Comparison of ENCODE assay signal across 17 mouse cellular contexts in the genomic region with DNA sequence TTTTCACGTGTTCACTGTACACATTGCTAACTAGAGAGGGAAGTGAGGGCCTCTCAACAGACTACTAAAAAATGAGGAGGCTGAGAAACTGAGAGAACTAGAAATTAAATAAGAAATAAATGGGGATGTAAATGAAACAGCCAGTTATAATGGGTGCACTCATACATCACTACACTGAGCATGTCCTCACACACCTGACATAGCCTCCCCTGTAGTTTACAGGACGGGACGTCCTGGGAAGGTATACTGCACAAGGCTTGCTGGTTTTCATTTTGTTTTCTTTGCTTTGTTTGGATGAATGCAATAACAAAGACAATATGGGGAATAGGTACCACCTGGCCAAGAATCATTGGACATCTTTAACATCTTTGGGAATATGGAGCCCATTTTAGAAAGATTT.
DNase-seq lines count a peak whose midpoint lies in the region; ATAC-seq and TF ChIP-seq lines count a peak whose summit lies in the region.
"Had no signal": no experiment of that assay in that cellular context is flagged by ENCODE, and none has a peak within 500 bp of the region (broad histone marks: within the 10 kb centered on the region; RNA-seq: fewer than 3 reads in every experiment).

No protein-coding gene starts in this region.

- intact Hi-C loops in left cerebral cortex, adult 2 months (cut with DNase I), result no loop called here

- peak overlapping the region; percentile 34; the same call in 1 of the 2 replicates for H3K9ac ChIP-seq in forebrain, embryonic 12.5 days
- peak overlapping the region; percentile 98 for H3K9ac ChIP-seq in forebrain, embryonic 14.5 days (ENCODE audit: low read length)
- no peak overlapping the region for H3K9ac ChIP-seq in midbrain, embryonic 16.5 days (ENCODE audit: low read depth, low read length)
- H3K9ac ChIP-seq: limb, embryonic 13.5 days; liver, embryonic 15.5 days had no signal

- H3K9me3 ChIP-seq in forebrain, embryonic 12.5 days, result no peaks in the 10 kb centered on the region
- no peaks in the 10 kb centered on the region for H3K9me3 ChIP-seq in forebrain, embryonic 10.5 days
- no peaks in the 10 kb centered on the region for H3K9me3 ChIP-seq in forebrain, embryonic 14.5 days (replicated peaks; ENCODE audit: control insufficient read depth, low read length)
- H3K9me3 ChIP-seq in midbrain, embryonic 16.5 days (replicated peaks; ENCODE audit: control insufficient read depth, low read length, poor library complexity, severe bottlenecking), result no peaks in the 10 kb centered on the region
- H3K9me3 ChIP-seq: limb, embryonic 13.5 days; liver, embryonic 15.5 days had no signal

- 81% methylated on average over 3 of the region's 3 CpGs for WGBS in forebrain, embryonic 12.5 days
- WGBS in forebrain, embryonic 10.5 days, result 89% methylated on average over 3 of the region's 3 CpGs
- WGBS in forebrain, embryonic 14.5 days, result 35% methylated on average over 3 of the region's 3 CpGs
- 69% methylated on average over 3 of the region's 3 CpGs for WGBS in midbrain, embryonic 16.5 days
- 68% methylated on average over 3 of the region's 3 CpGs for WGBS in lung, adult 2 months

- H3K27ac ChIP-seq in forebrain, embryonic 12.5 days, result peak overlapping the region; percentile 68
- H3K27ac ChIP-seq in forebrain, embryonic 10.5 days, result no peak overlapping the region
- peak overlapping the region; percentile 47; the same call in 1 of the 2 replicates for H3K27ac ChIP-seq in left cerebral cortex, adult 2 months
- peak overlapping the region; percentile 82 for H3K27ac ChIP-seq in forebrain, embryonic 14.5 days (ENCODE audit: low read depth, low read length)
- H3K27ac ChIP-seq in midbrain, embryonic 16.5 days (ENCODE audit: low read length), result peak overlapping the region; percentile 69
- H3K27ac ChIP-seq: limb, embryonic 13.5 days; liver, embryonic 15.5 days; stomach, postnatal 0 days had no signal

- H3K4me3 ChIP-seq in forebrain, embryonic 12.5 days (replicated peaks), result no peak overlapping the region
- no peak overlapping the region for H3K4me3 ChIP-seq in forebrain, embryonic 10.5 days
- H3K4me3 ChIP-seq in left cerebral cortex, adult 2 months, result peak overlapping the region; percentile 2; the same call in 1 of the 2 replicates
- H3K4me3 ChIP-seq in forebrain, embryonic 14.5 days (ENCODE audit: low read depth, low read length), result peak overlapping the region; percentile 91; the same call in 1 of the 2 replicates
- no peak overlapping the region for H3K4me3 ChIP-seq in midbrain, embryonic 16.5 days (ENCODE audit: low read depth, low read length)
- H3K4me3 ChIP-seq in lung, adult 2 months (replicated peaks; ENCODE audit: extremely low read depth, low read depth, low read length), result no peak overlapping the region
- H3K4me3 ChIP-seq: limb, embryonic 13.5 days; liver, embryonic 15.5 days had no signal

- peaks cover 45% of the 10 kb centered on the region for H3K4me1 ChIP-seq in forebrain, embryonic 12.5 days
- H3K4me1 ChIP-seq in forebrain, embryonic 10.5 days, result peaks cover 37% of the 10 kb centered on the region
- peaks cover 24% of the 10 kb centered on the region for H3K4me1 ChIP-seq in forebrain, embryonic 14.5 days (ENCODE audit: control insufficient read depth, insufficient read depth, low read length)
- H3K4me1 ChIP-seq in midbrain, embryonic 16.5 days (ENCODE audit: control insufficient read depth, insufficient read depth, low read length), result peaks cover 10% of the 10 kb centered on the region; the same call in 1 of the 2 replicates
- peaks cover 42% of the 10 kb centered on the region for H3K4me1 ChIP-seq in lung, adult 2 months (ENCODE audit: control insufficient read depth, insufficient read depth, low read length)
- H3K4me1 ChIP-seq: liver, embryonic 15.5 days had no signal

- TF ChIP-seq POLR2A in lung, adult 2 months (IDR thresholded peaks at IDR 0.05; ENCODE audit: borderline replicate concordance, extremely low read depth, low read depth, low read length), result no peak

- DNase-seq in forebrain, embryonic 10.5 days (ENCODE audit: extremely low spot score, low spot score), result no peak
- no peak for DNase-seq in left cerebral cortex, adult 2 months (ENCODE audit: extremely low spot score in 1 of 2, low spot score in 2 of 2)
- no peak for DNase-seq in left cerebral cortex, adult 9 months (ENCODE audit: low spot score in 2 of 2)
- no peak for DNase-seq in forebrain, embryonic 14.5 days (ENCODE audit: low spot score)
- DNase-seq in kidney, postnatal 36 days, result no peak
- no peak for DNase-seq in lung, adult 2 months
- DNase-seq: adrenal gland, postnatal 36 days; gastrocnemius, postnatal 14 days; kidney, adult 18-20 months; kidney, postnatal 4 days; thymus, postnatal 25 days had no signal

- TF ChIP-seq CTCF in left cerebral cortex, adult 2 months (IDR thresholded peaks at IDR 0.05), result no peak
- no peak for TF ChIP-seq CTCF in lung, adult 2 months (IDR thresholded peaks at IDR 0.05; ENCODE audit: insufficient read depth, low read length)

- ATAC-seq in forebrain, embryonic 12.5 days (ENCODE audit: low FRiP score), result no peak
- ATAC-seq in forebrain, embryonic 14.5 days, result peak; percentile 30
- ATAC-seq in midbrain, embryonic 16.5 days, result 0 out of 2 replicates have a peak, but pooled peaks have one; percentile 63
- ATAC-seq: activated CD4-positive, CD25-positive, alpha-beta regulatory T cell, adult 4 months had no signal

- no peaks in the 10 kb centered on the region for H3K27me3 ChIP-seq in forebrain, embryonic 12.5 days
- no peaks in the 10 kb centered on the region for H3K27me3 ChIP-seq in forebrain, embryonic 10.5 days (ENCODE audit: poor library complexity, severe bottlenecking)
- no peaks in the 10 kb centered on the region for H3K27me3 ChIP-seq in forebrain, embryonic 14.5 days (replicated peaks; ENCODE audit: control insufficient read depth, insufficient read depth, low read length)
- H3K27me3 ChIP-seq in midbrain, embryonic 16.5 days (ENCODE audit: control insufficient read depth, insufficient read depth, low read depth, low read length), result no peaks in the 10 kb centered on the region
- H3K27me3 ChIP-seq: limb, embryonic 13.5 days; liver, embryonic 15.5 days had no signal

- H3K36me3 ChIP-seq in forebrain, embryonic 12.5 days (replicated peaks), result peaks cover 28% of the 10 kb centered on the region
- peaks cover 39% of the 10 kb centered on the region for H3K36me3 ChIP-seq in forebrain, embryonic 10.5 days (replicated peaks)
- peaks cover 23% of the 10 kb centered on the region for H3K36me3 ChIP-seq in forebrain, embryonic 14.5 days (ENCODE audit: control insufficient read depth, insufficient read depth, low read length)
- H3K36me3 ChIP-seq in midbrain, embryonic 16.5 days (ENCODE audit: control insufficient read depth, insufficient read depth, low read length), result no peaks in the 10 kb centered on the region

- peak overlapping the region; percentile 34; the same call in 1 of the 2 replicates for H3K4me2 ChIP-seq in forebrain, embryonic 12.5 days
- H3K4me2 ChIP-seq in forebrain, embryonic 14.5 days (ENCODE audit: low read length), result peak overlapping the region; percentile 85
- peak overlapping the region; percentile 3 for H3K4me2 ChIP-seq in midbrain, embryonic 16.5 days (ENCODE audit: low read length)
- H3K4me2 ChIP-seq: limb, embryonic 13.5 days; liver, embryonic 15.5 days had no signal

Comparison
In these comparisons a context has a peak if more than half of its experiments do, and no peak if none do; other contexts are left out.
1. H3K4me3 ChIP-seq: peak in left cerebral cortex, adult 2 months (single experiment) and forebrain, embryonic 14.5 days (single experiment); none in forebrain, embryonic 12.5 days (single experiment), forebrain, embryonic 10.5 days (single experiment), midbrain, embryonic 16.5 days (single experiment) and lung, adult 2 months (single experiment).
2. H3K4me2 ChIP-seq: peak in every context shown above with its lines; median percentile 85 in forebrain, embryonic 14.5 days; 34 in forebrain, embryonic 12.5 days; 3 in midbrain, embryonic 16.5 days.